Mouse (Mus musculus): Measurements from ENCODE around the gene Gm20388. TPM values are rescaled to one million over a fixed set of nuclear protein-coding genes. Genes with fewer than 3 reads are reported as not detected.

Gm20388 gene
- polyA plus RNA-seq, 1 experiment: 10.6 TPM

- H3K4me1 ChIP-seq (ENCODE audit: control insufficient read depth, insufficient read depth, low read length): peaks cover 4% of the 10 kb centered on the region
- H3K27ac ChIP-seq (ENCODE audit: control insufficient read depth, insufficient read depth, low read depth, low read length, poor library complexity): no peak overlapping the region
- 94% methylated on average over 10 of the region's 10 CpGs for WGBS
- H3K4me3 ChIP-seq (replicated peaks; ENCODE audit: control insufficient read depth, low read depth, low read length): no peak overlapping the region
- TF ChIP-seq POLR2A (IDR thresholded peaks at IDR 0.05; ENCODE audit: borderline replicate concordance, control insufficient read depth, low read depth, low read length) (no peak), CTCF (IDR thresholded peaks at IDR 0.05; ENCODE audit: control insufficient read depth, insufficient read depth, low read length) (no peak)
Measured at GRCm38 (mm10) chr8:124307700-124308099, 4397.1 kb downstream of the Gm20388 start.

GRCm38 (mm10) chr8:124310509-124310908 lies 4399.9 kb downstream of the Gm20388 start:
- H3K4me3 ChIP-seq (replicated peaks; ENCODE audit: control insufficient read depth, low read depth, low read length): no peak overlapping the region
- H3K4me1 ChIP-seq (ENCODE audit: control insufficient read depth, insufficient read depth, low read length): peaks cover 1% of the 10 kb centered on the region
- 86% methylated on average over 13 of the region's 13 CpGs for WGBS
- TF ChIP-seq CTCF (IDR thresholded peaks at IDR 0.05; ENCODE audit: control insufficient read depth, insufficient read depth, low read length): no peak
- TF ChIP-seq POLR2A (IDR thresholded peaks at IDR 0.05; ENCODE audit: borderline replicate concordance, control insufficient read depth, low read depth, low read length): no peak
- no peak overlapping the region for H3K27ac ChIP-seq (ENCODE audit: control insufficient read depth, insufficient read depth, low read depth, low read length, poor library complexity)

- Histone ChIP-seq H3K27ac (ENCODE audit: control insufficient read depth, insufficient read depth, low read depth, low read length, poor library complexity) (no peak overlapping the region), H3K4me3 (replicated peaks; ENCODE audit: control insufficient read depth, low read depth, low read length) (no peak overlapping the region), H3K4me1 (ENCODE audit: control insufficient read depth, insufficient read depth, low read length) (no peaks in the 10 kb centered on the region)
- WGBS: 92% methylated on average over 6 of the region's 6 CpGs
- no peak for TF ChIP-seq POLR2A (IDR thresholded peaks at IDR 0.05; ENCODE audit: borderline replicate concordance, control insufficient read depth, low read depth, low read length)
- no peak for TF ChIP-seq CTCF (IDR thresholded peaks at IDR 0.05; ENCODE audit: control insufficient read depth, insufficient read depth, low read length)
Measured at GRCm38 (mm10) chr8:124311111-124311510, 4400.5 kb downstream of the Gm20388 start.

GRCm38 (mm10) chr8:124311723-124312122 lies 4401.1 kb downstream of the Gm20388 start:
- no peak for TF ChIP-seq POLR2A (IDR thresholded peaks at IDR 0.05; ENCODE audit: borderline replicate concordance, control insufficient read depth, low read depth, low read length)
- TF ChIP-seq CTCF (IDR thresholded peaks at IDR 0.05; ENCODE audit: control insufficient read depth, insufficient read depth, low read length): no peak
- Histone ChIP-seq H3K27ac (ENCODE audit: control insufficient read depth, insufficient read depth, low read depth, low read length, poor library complexity) (no peak overlapping the region), H3K4me1 (ENCODE audit: control insufficient read depth, insufficient read depth, low read length) (no peaks in the 10 kb centered on the region), H3K4me3 (replicated peaks; ENCODE audit: control insufficient read depth, low read depth, low read length) (no peak overlapping the region)
- WGBS: 93% methylated on average over 17 of the region's 17 CpGs

- WGBS: 77% methylated on average over 10 of the region's 10 CpGs
- Histone ChIP-seq H3K27ac (ENCODE audit: control insufficient read depth, insufficient read depth, low read depth, low read length, poor library complexity) (no peak overlapping the region), H3K4me1 (ENCODE audit: control insufficient read depth, insufficient read depth, low read length) (no peaks in the 10 kb centered on the region; the same call in 1 of the 2 replicates), H3K4me3 (replicated peaks; ENCODE audit: control insufficient read depth, low read depth, low read length) (no peak overlapping the region)
- TF ChIP-seq CTCF (IDR thresholded peaks at IDR 0.05; ENCODE audit: control insufficient read depth, insufficient read depth, low read length): no peak
- no peak for TF ChIP-seq POLR2A (IDR thresholded peaks at IDR 0.05; ENCODE audit: borderline replicate concordance, control insufficient read depth, low read depth, low read length)
Measured at GRCm38 (mm10) chr8:124312228-124312627, 4401.6 kb downstream of the Gm20388 start.

- WGBS: 79% methylated on average over 10 of the region's 10 CpGs
- Histone ChIP-seq H3K27ac (ENCODE audit: control insufficient read depth, insufficient read depth, low read depth, low read length, poor library complexity) (no peak overlapping the region), H3K4me1 (ENCODE audit: control insufficient read depth, insufficient read depth, low read length) (no peaks in the 10 kb centered on the region; the same call in 1 of the 2 replicates), H3K4me3 (replicated peaks; ENCODE audit: control insufficient read depth, low read depth, low read length) (no peak overlapping the region)
- TF ChIP-seq POLR2A (IDR thresholded peaks at IDR 0.05; ENCODE audit: borderline replicate concordance, control insufficient read depth, low read depth, low read length): no peak
- TF ChIP-seq CTCF (IDR thresholded peaks at IDR 0.05; ENCODE audit: control insufficient read depth, insufficient read depth, low read length): 0 out of 2 replicates have a peak, but pooled peaks have one; percentile 21
Measured at GRCm38 (mm10) chr8:124314803-124315202, 4404.2 kb downstream of the Gm20388 start.

- no peak overlapping the region for H3K4me3 ChIP-seq (replicated peaks; ENCODE audit: control insufficient read depth, low read depth, low read length)
Measured at GRCm38 (mm10) chr8:124316466-124317136, 4406.0 kb downstream of the Gm20388 start.

GRCm38 (mm10) chr8:124317191-124317682 lies 4406.6 kb downstream of the Gm20388 start:
- Histone ChIP-seq H3K27ac (ENCODE audit: control insufficient read depth, insufficient read depth, low read depth, low read length, poor library complexity) (no peak overlapping the region; the same call in 1 of the 2 replicates), H3K4me1 (ENCODE audit: control insufficient read depth, insufficient read depth, low read length) (no peaks in the 10 kb centered on the region; the same call in 1 of the 2 replicates), H3K4me3 (replicated peaks; ENCODE audit: control insufficient read depth, low read depth, low read length) (no peak overlapping the region)
- TF ChIP-seq CTCF (IDR thresholded peaks at IDR 0.05; ENCODE audit: control insufficient read depth, insufficient read depth, low read length) (no peak), POLR2A (IDR thresholded peaks at IDR 0.05; ENCODE audit: borderline replicate concordance, control insufficient read depth, low read depth, low read length) (no peak)
- WGBS: 9% methylated on average over 8 of the region's 8 CpGs

More at GRCm38 (mm10) chr8:124316466-124317136, 4406.0 kb downstream of the Gm20388 start:
- H3K27ac ChIP-seq (ENCODE audit: control insufficient read depth, insufficient read depth, low read depth, low read length, poor library complexity): no peak overlapping the region; the same call in 1 of the 2 replicates
- TF ChIP-seq POLR2A (IDR thresholded peaks at IDR 0.05; ENCODE audit: borderline replicate concordance, control insufficient read depth, low read depth, low read length): no peak
- TF ChIP-seq CTCF (IDR thresholded peaks at IDR 0.05; ENCODE audit: control insufficient read depth, insufficient read depth, low read length): no peak
- no peaks in the 10 kb centered on the region; the same call in 1 of the 2 replicates for H3K4me1 ChIP-seq (ENCODE audit: control insufficient read depth, insufficient read depth, low read length)
- WGBS: 54% methylated on average over 12 of the region's 12 CpGs

Data from bone marrow, adult 2 months (tissue).